Mouse (Mus musculus) adipocyte (in vitro differentiated cells): ENCODE results near the gene Ttll11.
A peak's percentile ranks its signal among the peaks of the same experiment; 100 is the strongest.

Source experiments
- DNase-seq: peaks from one replicate; pipeline ENCODE4 v3.0.0-alpha.2; 2016; ENCODE audit warnings: low spot score

The Ttll11 gene

GRCm38 (mm10) chr2:35965883-35966513, 13.7 kb downstream of the Ttll11 start:
- DNase-seq, result no peak

DNA sequence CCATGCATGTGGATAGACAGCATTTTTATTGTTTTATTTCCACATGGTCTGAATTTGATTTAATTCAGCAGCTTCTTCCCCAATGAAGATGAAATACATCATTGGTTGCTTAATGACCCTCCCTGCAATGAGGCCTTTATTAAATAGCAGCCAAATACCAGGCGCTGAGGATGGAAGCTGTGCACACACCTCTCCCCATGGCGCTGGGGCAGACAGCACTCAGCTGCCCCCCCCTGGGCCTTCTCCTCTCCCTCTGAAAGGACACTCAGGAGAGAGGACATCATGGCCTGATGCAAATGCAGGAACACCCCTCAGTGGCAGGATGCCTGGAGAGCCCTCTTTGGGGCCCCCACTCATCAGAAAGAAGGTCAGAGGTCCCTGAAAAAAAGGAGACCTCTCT, 16.4 kb downstream of the Ttll11 start:
- DNase-seq, result no peak

- no peak for DNase-seq
Measured at GRCm38 (mm10) chr2:35961593-35962127, 18.1 kb downstream of the Ttll11 start.

DNA sequence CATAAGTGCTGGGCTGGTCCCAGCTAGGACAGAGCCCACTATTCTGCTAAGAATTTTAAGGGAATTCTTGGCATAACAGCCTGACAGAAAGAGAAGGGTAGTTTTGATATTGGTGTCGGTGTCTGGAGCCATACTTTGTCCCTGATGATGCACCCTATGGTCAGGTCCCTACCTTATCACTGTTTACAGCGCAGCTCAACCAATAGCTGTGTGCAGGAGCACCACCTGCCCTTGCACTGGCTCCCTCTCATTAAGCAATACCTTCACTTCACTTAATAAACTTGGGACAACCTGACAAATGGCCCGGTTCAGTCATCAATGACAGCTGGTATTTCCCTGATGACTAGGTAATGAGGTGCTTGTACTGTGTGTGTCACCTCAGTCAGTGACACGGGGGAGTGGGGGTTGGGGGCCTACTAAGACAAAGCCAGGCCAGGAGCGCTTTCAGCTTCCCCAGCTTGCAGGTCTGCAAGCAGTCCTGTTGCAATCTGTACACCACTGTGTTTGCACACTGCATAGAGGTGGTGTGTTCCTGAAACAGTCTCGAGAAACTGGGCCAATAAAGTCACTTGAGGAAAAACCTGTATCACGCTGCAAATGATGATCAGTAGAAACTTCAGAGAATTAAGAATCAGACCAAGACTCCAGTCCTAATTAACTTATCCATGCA, 22.1 kb downstream of the Ttll11 start:
- no peak for DNase-seq

DNA sequence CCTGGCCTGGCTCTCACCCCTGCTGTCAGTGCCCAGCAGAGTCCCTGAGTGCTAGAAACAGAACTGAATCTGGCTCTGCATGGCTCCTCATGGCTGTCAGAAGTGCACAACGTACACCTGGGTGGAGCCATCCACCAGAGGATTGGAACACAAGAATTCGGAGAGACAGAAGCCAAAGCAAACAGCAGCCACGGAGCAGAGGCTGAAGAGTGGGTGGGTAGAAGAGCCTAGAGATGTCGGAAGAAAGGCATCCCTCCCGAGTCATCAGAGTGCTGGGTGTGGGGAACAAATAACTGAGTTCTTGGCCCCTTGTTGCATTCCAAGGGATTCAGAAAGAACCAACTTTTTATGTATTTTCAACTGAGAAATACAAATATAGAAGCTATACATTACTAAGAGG, 24.5 kb downstream of the Ttll11 start:
- no peak for DNase-seq

DNA sequence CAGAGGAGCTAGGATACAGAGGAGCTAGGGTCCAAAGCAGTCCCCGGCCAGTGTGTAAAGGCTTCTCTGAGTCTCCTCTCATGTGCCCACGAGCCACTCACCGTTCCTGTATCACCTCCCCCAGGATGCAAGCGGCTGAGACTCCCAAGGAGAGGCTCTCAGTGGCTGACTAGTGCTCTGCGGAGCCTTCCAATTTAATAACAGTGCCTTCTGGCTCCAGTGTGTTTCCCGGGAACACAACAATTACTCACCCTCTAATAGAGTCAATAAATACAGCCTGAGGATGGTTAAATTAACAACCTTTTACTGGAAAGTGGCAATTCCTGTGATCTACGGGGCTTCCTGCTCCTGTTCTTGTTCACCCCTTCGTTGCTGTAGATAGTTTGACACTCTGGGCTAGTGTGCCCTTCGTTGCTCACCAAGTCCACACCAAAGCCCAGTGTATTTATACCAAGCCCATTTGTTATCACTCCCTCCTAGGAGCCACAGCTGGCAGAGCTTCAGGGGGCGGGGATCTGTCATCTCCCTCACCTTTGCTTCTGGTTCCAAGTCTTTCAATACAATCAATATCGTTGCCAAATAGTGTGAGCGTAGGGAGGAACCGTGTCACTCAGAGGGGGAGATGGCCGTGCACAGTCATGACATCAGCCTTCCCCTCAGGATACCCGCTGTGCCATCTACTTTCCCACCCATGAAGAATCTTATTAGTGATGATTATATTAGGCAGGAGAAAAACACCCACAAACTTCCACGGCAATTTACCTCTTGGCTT, 27.3 kb downstream of the Ttll11 start:
- no peak for DNase-seq

DNA sequence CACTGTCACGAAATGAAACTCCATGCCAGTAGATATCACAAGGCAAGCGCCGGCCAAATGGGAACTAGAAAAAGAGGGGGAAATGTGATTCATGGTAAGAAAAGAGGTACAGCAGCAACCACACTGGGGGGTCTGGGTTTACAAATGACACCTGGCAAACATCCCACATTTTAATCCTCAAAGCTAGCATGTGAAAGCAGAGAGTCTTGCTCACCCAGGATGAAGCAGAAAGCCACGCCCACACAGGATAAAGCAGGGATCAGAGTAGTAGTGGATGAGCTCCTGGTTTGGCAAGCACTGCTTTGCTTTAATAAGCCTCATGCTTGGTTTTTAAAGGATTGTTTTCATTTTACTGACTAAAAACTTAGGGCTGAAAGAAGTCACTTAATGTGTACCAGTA, 34.8 kb downstream of the Ttll11 start:
- no peak for DNase-seq

DNA sequence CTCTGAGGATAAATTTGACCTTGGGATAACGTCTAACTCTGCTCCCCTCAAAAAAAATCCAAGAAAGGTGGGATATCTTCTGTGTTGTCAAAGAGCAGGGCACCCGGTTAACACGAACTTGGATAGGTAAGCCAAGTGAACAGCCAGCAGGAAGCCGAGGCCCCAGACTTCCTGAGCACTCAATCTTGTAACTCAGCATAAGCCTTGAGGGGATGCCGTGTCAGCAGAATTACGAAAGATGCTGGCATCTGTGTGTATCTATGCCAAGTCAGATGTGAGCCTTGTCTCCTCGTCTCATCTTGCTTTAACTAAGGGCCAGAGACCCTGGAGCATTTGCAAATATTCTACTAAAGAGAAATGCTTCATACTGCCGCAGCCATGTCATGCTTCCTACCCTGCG, 36.8 kb downstream of the Ttll11 start:
- no peak for DNase-seq

DNA sequence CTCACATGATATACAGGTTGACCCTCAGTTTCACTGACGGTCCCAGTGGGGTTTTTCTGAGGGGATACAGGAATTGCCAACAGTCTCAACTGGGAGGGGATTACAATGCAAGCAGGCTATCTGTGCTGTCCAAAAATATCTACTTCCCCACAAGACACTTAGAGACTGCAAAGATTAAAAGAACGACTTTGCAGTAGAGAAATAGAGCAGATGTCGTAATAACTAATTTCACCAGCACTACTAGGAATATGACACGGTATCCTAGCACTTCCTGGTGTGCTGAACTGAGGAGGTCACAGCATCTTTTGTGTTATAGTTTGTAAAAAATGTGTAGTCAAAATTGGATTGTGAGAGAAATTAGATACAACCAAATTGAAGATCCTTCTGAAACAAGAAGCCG, 44.7 kb downstream of the Ttll11 start:
- no peak for DNase-seq

- DNase-seq, result no peak
Measured at GRCm38 (mm10) chr2:35933116-35933515, 46.6 kb downstream of the Ttll11 start.

DNA sequence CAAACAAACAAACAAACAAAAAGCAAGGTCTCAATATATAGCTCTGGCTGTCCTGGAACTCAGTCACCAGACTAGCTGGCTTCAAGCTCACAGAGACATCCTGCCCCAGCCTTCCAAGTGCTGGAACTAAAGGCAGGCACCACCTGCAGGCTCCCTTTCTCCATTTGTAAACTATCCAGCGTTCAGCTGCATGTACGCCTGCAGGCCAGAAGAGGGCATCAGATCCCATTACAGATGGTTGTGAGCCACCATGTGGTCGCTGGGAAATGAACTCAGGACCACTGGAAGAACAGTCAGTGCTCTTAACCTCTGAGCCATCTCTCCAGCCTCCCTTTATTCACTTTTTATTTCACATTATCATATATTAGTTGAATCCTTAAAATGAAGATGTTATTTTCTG, 48.1 kb downstream of the Ttll11 start:
- no peak for DNase-seq

DNA sequence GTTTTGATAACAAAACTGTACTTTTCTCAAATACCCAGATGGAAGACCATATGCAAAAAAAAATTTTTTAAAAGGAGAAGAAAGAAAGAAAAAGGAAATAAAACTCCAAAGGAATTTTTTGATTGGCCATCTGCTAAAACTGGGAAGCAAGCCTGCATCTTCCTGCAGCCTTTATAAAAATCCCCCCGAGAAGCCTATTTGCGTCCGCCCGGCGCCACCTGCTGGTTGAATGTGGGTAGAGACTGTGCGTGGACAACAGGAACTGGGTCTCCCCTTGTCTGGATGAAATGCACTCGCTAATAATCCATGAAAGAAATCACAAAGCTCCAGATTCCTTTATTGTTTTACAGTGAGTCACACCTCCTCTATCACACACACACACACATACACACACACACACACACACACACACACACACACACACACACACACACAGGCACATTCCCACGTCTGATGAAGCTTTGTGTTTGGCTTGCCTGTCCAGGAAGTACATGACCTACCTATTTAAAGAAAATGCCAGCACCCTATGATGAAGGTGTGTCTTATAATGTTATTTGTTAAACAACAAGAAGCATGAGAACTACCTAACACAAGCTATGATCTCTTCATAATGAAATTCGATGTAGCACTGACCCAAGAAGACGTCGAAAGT, 49.1 kb downstream of the Ttll11 start:
- DNase-seq, result peak; percentile 57

- DNase-seq, result no peak
Measured at GRCm38 (mm10) chr2:35928133-35928532, 51.6 kb downstream of the Ttll11 start.

GRCm38 (mm10) chr2:35924947-35925346, 54.8 kb downstream of the Ttll11 start:
- no peak for DNase-seq

- DNase-seq, result no peak
Measured at GRCm38 (mm10) chr2:35922956-35923355, 56.8 kb downstream of the Ttll11 start.

- DNase-seq, result no peak
Measured at GRCm38 (mm10) chr2:35912090-35912489, 67.6 kb downstream of the Ttll11 start.

DNA sequence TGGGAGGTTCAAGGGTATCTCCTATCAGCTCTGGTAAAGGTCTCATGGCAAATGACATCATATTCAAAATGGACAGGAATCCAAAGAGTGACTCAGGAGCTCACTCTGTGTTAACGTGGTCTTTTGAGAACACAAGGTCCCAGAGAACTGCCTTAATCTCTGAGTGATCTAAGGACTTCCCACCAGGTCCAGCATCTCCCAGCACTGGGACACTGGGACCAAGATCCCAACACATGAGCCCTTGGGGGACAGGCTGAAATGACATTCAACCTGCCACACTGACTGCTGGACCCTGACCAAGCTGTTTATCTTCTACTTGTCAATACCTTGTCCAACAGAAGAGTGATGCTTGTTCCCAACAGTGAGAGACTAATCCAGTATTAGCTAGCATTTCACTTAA, 68.0 kb downstream of the Ttll11 start:
- DNase-seq, result no peak

DNA sequence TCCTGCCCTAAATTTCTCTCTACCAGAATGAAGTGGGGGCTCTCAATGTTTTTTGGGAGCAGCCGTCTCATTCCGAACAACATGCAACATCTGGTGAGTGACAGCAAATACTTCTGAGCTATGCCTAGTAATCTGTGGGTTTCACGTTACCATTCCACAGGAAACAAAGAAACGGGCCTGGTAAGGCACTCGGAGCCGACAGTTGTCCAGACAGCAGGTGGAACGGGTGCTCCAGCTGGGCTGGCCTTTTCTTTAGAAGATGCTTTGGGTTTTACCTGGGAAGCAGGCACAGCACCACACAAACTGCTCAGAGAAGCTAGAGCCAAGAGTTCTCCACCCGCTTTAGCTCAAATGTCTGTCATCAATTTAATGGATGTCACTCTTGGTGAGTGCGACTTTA, 69.0 kb downstream of the Ttll11 start:
- DNase-seq, result no peak

GRCm38 (mm10) chr2:35909353-35909752, 70.4 kb downstream of the Ttll11 start:
- DNase-seq, result no peak

DNA sequence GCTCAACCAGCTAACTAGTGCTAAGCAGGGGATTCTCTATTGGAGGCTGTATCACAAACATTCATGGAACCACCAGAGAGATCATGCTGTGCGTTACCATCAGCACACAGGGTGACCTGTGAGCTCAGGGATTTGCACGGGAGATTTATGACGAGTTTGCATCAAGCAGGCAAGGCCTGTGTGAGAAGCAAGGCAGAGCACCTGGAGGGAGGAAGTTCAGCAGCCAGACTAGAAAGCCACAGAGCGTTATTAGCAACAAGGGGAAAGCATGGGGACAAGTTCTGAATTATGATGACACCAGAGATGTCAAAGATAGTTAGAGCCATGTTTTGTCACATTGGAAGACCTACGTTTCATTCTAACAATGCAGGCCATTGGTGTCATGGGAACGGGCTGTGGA, 72.1 kb downstream of the Ttll11 start:
- no peak for DNase-seq

- DNase-seq, result peak; percentile 89
Measured at GRCm38 (mm10) chr2:35906174-35906798, 73.4 kb downstream of the Ttll11 start.

DNA sequence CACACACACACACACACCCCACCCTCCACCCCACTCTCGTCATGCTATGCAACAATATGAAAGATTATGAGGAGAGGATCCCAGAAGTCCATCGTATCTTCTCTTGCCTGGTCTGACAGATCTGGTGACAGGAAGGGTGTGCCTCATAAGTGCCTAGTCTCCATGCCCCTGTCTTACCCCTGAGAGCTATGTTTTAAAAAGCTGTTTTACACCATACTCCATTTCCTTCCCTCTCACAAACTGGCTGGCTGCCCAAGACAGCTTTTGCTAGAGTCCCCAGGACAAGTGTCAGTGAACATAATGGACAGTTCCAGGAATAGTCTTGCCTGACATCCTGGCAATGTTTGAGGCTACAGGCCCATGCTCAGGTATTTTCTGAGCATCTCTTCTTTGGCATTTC, 78.9 kb downstream of the Ttll11 start:
- DNase-seq, result no peak
